Comparison of ENCODE assay signal across 22 mouse cellular contexts in genomic region chr3:104109478-104109877, GRCm38 (mm10).
DNase-seq lines count a peak whose midpoint lies in the region; ATAC-seq and TF ChIP-seq lines count a peak whose summit lies in the region.
"Had no signal": no experiment of that assay in that cellular context is flagged by ENCODE, and none has a peak within 500 bp of the region (broad histone marks: within the 10 kb centered on the region; RNA-seq: fewer than 3 reads in every experiment).

No protein-coding gene starts in this region.

- peak; percentile 55 for DNase-seq in lung, embryonic 14.5 days
- DNase-seq in lung, postnatal 36 days, result no peak
- peak; percentile 22 for DNase-seq in 3134 (ENCODE audit: extremely low read depth, insufficient read length, low spot score)
- DNase-seq in NIH3T3 (ENCODE audit: low read depth), result peak; percentile 90
- DNase-seq in adrenal gland, postnatal 36 days, result peak; percentile 37 to 57
- DNase-seq in cerebellum, adult 11 months, result no peak
- no peak for DNase-seq in cerebellum, postnatal 25 days
- DNase-seq: cerebellum, adult 2 months; gastrocnemius, postnatal 14 days; kidney, postnatal 36 days; liver; lung, adult 18-20 months; right cerebral cortex, postnatal 25 days; thymus, adult 18-20 months had no signal

- 30% methylated on average over 3 of the region's 3 CpGs for WGBS in lung, embryonic 14.5 days

- TF ChIP-seq CTCF in lung, embryonic 14.5 days (IDR thresholded peaks at IDR 0.05; ENCODE audit: low read depth), result no peak

- no peak for ATAC-seq in lung, embryonic 14.5 days (ENCODE audit: insufficient read depth)
- ATAC-seq: activated CD4-positive, CD25-positive, alpha-beta regulatory T cell, adult 4 months; hindbrain, embryonic 16.5 days; intestine, embryonic 16.5 days; midbrain, embryonic 15.5 days had no signal

- no peaks in the 10 kb centered on the region for H3K36me3 ChIP-seq in lung, embryonic 14.5 days (ENCODE audit: insufficient read depth)
- H3K36me3 ChIP-seq: embryonic facial prominence, embryonic 10.5 days; forebrain, embryonic 12.5 days; midbrain, embryonic 15.5 days had no signal

- H3K4me3 ChIP-seq in lung, embryonic 14.5 days (ENCODE audit: low read depth, low read length), result no peak overlapping the region
- H3K4me3 ChIP-seq: embryonic facial prominence, embryonic 10.5 days; forebrain, embryonic 12.5 days; megakaryocyte, embryonic 14.5 days; midbrain, embryonic 15.5 days; myocyte had no signal

- no peak overlapping the region for H3K9ac ChIP-seq in lung, embryonic 14.5 days
- H3K9ac ChIP-seq: forebrain, embryonic 12.5 days; midbrain, embryonic 15.5 days had no signal

- H3K27ac ChIP-seq in lung, embryonic 14.5 days (ENCODE audit: low read depth), result peak overlapping the region; percentile 40; the same call in 1 of the 2 replicates
- H3K27ac ChIP-seq: embryonic facial prominence, embryonic 10.5 days; forebrain, embryonic 12.5 days; midbrain, embryonic 15.5 days had no signal

- H3K27me3 ChIP-seq in lung, embryonic 14.5 days (ENCODE audit: insufficient read depth, low read length), result no peaks in the 10 kb centered on the region
- H3K27me3 ChIP-seq: forebrain, embryonic 12.5 days; megakaryocyte, embryonic 14.5 days; midbrain, embryonic 15.5 days had no signal

- peaks cover 3% of the 10 kb centered on the region; the same call in 1 of the 2 replicates for H3K4me1 ChIP-seq in lung, embryonic 14.5 days (ENCODE audit: insufficient read depth)
- H3K4me1 ChIP-seq: embryonic facial prominence, embryonic 10.5 days; forebrain, embryonic 12.5 days; megakaryocyte, embryonic 14.5 days; midbrain, embryonic 15.5 days had no signal

- H3K4me2 ChIP-seq in lung, embryonic 14.5 days, result no peak overlapping the region
- H3K4me2 ChIP-seq: forebrain, embryonic 12.5 days; midbrain, embryonic 15.5 days had no signal

- H3K9me3 ChIP-seq in lung, embryonic 14.5 days (ENCODE audit: low read depth, low read length), result no peaks in the 10 kb centered on the region
- H3K9me3 ChIP-seq: embryonic facial prominence, embryonic 10.5 days; forebrain, embryonic 12.5 days; megakaryocyte, embryonic 14.5 days; midbrain, embryonic 15.5 days had no signal

Comparison
In these comparisons a context has a peak if more than half of its experiments do, and no peak if none do; other contexts are left out.
1. DNase-seq: peak in lung, embryonic 14.5 days (single experiment), 3134 (single experiment), NIH3T3 (single experiment) and adrenal gland, postnatal 36 days (2 of 2); none in lung, postnatal 36 days (single experiment), cerebellum, adult 11 months (single experiment) and cerebellum, postnatal 25 days (0 of 2).